Mouse (Mus musculus) CD8-positive naive resting alpha-beta T cell, adult 2 months (primary cell): ENCODE results near the gene Gapvd1.

Experiments
- DNase-seq, 2 experiments: peaks; one replicate each; pipeline ENCODE4 v3.0.0; 2022; ENCODE audit warnings: low read depth in 2 of 2, low spot score in 2 of 2

Gapvd1 gene

DNA sequence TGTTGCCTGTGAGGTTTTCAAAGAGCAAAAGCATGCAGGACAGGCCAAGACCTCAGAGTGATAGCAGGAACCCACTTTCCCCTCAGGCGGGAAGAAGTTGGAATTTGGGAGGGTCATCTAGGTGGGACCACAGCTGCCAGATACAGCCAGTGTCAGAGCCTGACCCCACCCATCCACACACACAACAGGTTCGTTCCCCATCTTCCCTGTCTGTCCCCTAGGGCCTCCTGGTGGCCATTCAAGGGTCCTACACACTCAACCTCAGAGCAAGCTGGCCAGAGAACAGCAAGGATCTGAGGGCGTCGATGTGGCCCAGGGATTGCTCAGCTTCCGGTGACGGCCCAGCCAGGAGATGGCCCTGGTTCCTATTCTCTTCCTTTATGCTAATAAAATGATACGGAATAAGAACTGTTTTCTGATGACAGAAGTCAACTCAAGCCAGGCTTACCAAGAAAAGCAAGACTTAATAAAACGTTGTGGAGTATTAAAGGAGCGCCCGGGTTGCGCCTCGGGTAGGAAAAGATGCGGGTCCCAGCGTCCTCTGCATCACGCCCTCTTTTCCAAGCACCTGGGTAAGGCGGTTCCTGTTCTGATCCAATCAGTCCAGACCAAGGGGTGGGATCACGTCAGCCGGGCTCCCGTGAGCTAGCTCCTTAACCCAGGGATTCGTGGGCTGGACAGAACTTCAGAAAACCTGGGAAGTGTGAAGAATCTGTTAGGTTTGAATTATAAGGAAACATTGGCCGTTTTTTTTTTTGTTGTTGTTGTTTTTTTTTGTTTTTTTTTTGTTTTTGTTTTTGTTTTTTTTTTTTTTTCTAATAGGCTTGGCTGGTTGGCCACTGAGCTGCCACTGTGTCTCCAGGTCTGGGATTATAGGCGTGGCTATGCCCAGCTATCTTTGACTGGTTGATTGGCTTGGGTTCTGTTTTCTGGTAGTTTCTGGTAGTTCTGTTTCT is 110.2 kb downstream of the Gapvd1 start:
- DNase-seq: peak; percentile 17 to 32

DNA sequence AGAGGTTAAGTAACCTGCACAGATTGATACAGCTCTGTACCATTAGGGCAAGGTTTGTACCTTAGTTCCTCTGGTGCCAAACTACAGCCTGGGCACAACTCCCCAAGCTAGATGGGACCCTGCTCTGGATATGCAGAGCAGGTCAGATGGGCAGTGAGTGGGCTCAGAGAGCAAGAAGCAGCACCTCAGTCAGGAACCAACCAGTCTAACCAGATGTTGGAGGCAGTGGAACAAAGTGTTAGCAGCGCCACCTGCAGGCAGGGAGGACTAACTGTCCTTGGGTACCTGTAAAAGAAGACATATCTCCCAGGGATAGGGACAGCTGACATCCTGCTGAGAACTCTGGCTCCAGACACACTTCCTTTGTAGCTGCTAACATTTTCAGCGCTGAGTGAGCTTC is 112.7 kb downstream of the Gapvd1 start:
- peak; percentile 62 to 80 for DNase-seq

DNA sequence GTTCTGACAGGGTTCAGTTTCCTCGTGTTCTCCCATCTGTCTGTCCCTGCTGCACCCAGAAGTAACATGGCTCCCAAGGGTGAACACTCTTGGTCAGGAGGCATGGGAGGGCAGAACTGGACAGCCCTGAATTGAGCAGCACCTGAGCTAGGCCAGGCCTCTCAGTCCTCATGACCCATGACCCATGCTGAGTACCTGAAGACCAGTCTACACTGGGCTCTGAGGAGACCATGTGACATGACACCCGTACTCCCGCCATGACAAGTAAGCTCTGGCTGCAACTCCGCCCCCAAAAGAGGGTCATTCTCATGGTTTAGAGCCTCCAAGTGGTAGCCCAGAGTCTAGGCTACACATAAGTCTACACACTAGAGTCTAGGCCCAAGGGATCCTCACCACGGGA is 115.3 kb downstream of the Gapvd1 start:
- no peak for DNase-seq

DNA sequence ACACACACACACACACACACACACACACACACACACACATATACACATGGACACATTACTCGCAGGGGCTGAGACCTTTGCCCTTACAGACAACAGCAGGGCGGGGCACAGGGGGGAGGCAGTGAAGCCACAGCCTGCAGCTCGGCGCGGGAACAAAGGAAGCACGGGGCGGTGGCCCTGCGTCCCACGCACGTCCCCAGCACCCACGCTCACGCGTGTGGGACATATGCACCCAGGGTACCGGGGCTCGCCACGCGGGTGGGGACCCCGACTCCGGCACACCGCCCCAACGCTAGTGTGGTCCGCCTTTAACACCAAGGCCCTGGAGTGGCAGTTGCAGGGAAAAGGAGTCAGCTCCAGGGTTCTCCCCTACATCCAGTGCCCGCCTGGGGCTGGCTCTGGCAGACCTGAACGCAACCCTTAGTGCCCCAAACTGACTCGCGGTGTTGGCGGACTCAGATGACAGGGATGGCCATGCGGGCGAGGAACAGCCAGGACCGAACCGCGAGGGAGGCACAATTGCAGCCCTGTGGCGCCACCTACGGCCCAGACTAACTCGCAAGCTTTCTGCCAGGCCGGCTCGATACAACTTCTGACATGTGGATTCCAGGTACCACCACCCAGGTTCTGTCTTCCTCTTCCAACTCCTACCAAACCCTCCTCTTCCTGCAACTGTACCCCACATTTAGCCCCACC is 115.9 kb downstream of the Gapvd1 start:
- DNase-seq: peak; percentile 71 to 79

DNA sequence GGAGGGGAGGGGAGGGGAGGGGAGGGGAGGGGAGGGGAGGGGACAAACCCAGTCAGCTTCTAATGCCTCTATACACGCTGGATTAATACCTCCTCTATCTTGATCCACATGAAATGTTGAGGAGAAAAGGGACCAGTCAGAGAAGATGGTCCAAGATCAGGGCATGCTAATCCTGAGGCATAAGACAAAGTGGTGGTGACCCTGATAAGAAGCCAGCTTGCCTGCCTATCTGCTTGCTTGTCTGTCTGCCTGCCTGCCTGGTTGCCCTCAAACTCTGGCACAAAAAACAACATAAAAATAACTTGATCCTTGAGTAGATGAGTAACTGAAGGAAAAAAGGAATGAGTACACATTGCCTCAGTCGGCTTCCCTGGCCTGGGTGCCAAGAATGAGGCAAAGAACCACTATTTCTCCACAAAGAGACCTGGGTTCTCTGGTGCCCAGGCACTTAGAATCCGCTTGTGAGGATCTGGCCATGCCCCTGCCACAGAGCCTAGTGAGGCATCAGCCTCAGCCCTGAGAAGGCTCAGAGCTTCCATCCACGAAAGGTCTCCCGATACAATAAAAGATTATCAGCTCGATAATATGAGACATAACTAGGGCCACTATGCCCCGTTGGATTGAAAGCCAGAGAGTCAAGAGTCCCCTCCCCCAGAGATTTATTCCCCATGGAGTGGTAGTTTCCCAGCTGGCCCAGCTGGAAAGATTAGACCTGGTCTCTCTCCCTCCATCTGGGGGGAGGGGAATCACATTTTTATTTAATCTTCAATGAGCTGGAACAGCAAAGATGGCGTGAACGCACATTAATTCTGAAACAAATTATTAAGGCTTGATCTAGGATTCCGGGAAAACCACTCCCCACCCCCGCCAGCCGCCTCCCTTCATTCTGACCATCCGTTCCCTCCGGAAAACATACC is 119.5 kb downstream of the Gapvd1 start:
- no peak for DNase-seq

DNA sequence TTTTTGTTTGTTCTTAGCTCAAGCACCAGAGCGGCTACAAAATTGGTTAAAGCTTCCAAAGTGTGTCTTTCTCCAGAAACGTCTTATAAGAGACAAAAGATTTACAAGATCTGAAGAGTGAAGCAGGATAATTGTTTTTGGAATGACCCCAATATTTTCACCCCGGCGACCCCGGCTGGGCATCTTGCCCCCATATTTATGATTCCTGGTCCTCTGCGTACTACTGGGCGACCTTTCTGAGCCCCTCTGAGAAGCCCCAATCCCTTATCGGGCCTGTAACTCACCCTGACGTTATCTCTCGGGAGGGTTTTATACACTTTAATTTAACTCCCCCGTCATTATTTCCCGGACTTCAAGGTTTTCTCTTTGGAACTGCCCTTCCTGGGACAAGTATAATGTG is 123.0 kb downstream of the Gapvd1 start:
- DNase-seq: no peak

DNA sequence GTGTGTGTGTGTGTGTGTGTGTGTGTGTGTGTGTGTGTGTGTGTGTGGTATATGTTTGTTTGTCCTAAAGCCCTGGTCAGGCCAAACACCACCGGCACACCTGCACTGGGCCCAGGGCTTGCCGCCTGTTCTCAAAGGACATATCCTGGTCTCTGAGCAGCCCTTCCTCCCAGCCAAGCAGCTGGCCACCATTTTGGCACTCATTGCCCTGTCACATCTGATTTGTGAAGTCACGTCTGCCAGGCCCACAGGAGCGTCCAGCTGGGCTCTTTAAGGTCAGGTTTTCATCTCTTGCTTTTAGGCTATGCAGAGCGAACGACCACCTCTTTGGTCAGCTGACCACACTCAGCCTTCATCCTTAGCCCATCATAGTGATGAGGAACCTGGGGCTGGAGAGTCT is 124.6 kb downstream of the Gapvd1 start:
- no peak for DNase-seq

DNA sequence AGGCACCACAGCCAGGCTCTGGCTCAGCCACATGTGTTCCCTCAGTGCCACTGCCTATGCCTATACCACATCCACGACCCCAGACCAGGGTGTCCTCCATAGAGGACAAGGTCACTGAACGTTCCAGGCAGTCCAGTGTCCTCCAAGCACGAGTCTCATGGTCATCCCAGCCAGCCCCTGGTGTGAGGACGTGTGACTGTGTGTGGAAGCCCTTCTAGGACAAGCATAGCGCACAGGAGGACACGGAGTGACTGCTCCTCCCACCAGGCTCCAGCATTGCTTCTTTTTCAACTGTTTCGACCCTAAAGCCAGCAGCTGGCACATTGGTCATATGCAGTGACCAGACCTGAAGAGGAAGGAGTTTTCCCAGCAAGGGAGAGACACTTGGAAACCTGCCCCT is 125.3 kb downstream of the Gapvd1 start:
- no peak for DNase-seq

DNA sequence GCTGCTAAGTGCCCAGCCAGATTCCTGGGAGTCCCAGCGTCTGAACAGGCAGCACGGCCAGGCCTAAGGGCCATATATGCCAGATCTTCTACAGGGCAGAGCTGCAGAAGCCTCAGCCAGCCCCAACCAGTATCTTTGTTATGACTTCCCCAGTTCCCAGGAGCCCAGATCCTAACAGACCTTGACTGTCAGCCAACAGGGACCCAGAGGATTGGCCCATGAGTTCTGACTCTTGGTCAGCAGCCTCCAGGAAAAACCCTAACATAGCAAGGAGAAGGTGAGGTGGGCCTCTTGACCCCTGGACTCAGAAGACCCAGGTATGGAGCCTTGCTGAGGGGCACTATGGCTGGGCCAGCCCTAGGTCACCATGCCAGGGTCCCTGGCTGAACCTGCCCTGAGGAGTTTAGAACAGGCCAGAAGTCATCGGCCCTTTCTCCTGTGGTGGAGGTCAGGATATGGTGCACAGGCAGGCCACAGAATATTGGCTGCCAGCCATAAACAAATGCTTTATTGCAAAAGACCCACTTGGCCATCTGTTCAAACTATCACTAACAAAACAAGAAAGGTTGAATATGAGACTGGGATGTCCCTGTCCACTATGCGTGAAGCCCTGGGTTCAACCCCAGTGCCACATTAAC is 126.0 kb downstream of the Gapvd1 start:
- no peak for DNase-seq

DNA sequence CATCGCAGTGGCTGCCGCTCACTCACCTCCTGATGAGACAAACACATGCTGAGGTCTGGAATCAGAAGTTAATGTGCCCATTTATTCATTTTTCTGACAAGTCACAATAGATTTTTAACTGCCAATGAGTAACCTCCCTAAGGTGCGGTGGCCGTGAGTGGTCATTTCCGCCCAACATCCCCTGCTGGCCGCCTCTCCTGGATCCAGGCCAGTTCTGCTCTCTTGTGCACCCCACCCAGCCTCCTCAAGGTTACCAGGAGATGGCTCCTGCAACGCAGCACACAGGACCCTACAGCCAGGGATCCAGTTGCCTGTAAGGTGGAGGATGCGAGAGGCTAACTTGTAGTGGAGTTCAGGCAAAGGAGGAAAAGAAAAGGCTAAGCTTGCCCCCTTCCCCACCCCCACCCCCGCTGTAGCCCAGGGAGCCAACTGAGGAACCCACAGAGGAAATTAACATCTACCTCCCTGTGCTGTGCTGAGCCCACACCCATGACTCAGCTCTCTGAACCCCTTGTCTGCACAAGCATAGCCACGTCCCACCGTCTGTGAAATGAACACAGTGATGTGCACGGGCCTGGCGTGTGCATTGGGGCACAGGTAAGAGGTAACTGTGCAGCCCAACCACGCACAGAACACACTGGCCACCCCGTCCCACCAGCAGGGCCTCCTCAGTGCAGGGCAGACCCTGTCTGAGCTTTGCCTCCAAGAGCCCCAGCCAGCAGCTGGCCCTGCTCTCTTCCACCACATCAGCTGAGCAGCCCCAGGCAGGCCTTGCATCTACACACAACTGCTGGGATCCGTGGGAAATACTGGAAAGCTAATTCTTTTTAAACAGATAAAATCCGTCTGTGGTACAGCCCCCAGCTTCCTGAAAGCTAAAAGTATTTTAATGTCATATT is 127.5 kb downstream of the Gapvd1 start:
- DNase-seq: no peak
